7 mouse cellular contexts compared by ENCODE assay signal in genomic region chr8:71719928-71720457, GRCm38 (mm10). TPM values are rescaled to one million over a fixed set of nuclear protein-coding genes. Genes with fewer than 3 reads are reported as not detected.
A peak's percentile ranks its signal among the peaks of the same experiment; 100 is the strongest.
DNase-seq lines count a peak whose midpoint lies in the region; ATAC-seq lines count a peak whose summit lies in the region.

No protein-coding gene starts in this region.

- peak; percentile 55 for ATAC-seq in frontal cortex, adult (ENCODE audit: low TSS enrichment)
- no peak for ATAC-seq in erythroblast, adult 5-6 weeks (replicated peaks; ENCODE audit: low FRiP score, poor library complexity, severe bottlenecking)

- intact Hi-C loops in left cerebral cortex, postnatal 10 days (cut with DNase I) = no loop called here
- intact Hi-C loops in gastrocnemius, postnatal 14 days (cut with DNase I; ENCODE audit: low total_unique reads) = no loop called here

- peak; percentile 69 for DNase-seq in embryo, embryonic 11.5 days (ENCODE audit: low read depth, low spot score)
- DNase-seq in left cerebral cortex, postnatal 10 days (ENCODE audit: extremely low spot score in 1 of 2, low spot score in 2 of 2) = peak; percentile 82 to 89
- peak; percentile 93 for DNase-seq in retina, postnatal 1 day
- DNase-seq in gastrocnemius, postnatal 14 days = no peak
- DNase-seq in gastrocnemius, adult 18-20 months (ENCODE audit: low spot score) = no peak

RNA-seq across cellular contexts. Expression of gene Fcho1, which starts 5.5 kb away (rescaled TPM):
- 100 to 1,000 TPM; 139 to 143 TPM for total RNA-seq in left cerebral cortex, postnatal 10 days (2021)
- under 1 TPM; 0.39 to 0.53 TPM for total RNA-seq in gastrocnemius, postnatal 14 days (2021)
- 20.2 and 26.5 TPM in 2 replicates for total RNA-seq in erythroblast, adult 5-6 weeks (2015; ENCODE audit: low replicate concordance)
- 44.8 and 52.8 TPM in 2 replicates for total RNA-seq in erythroblast, adult 5-6 weeks (2017; ENCODE audit: low replicate concordance)
- total RNA-seq in gastrocnemius, adult 18-20 months (2021) = not detected

RNA-seq across cellular contexts. Expression of gene B3gnt3, which starts 18.4 kb away (rescaled TPM):
- under 1 TPM; 0.26 to 0.41 TPM for total RNA-seq in left cerebral cortex, postnatal 10 days (2021)
- 1 to 10 TPM; 5.2 to 5.5 TPM for total RNA-seq in gastrocnemius, postnatal 14 days (2021)
- total RNA-seq in erythroblast, adult 5-6 weeks (2015; ENCODE audit: low replicate concordance) = 6.1 and 16.5 TPM in 2 replicates
- total RNA-seq in erythroblast, adult 5-6 weeks (2017; ENCODE audit: low replicate concordance) = 11.2 and 12.9 TPM in 2 replicates
- 1 to 10 TPM; 1.7 to 2.4 TPM for total RNA-seq in gastrocnemius, adult 18-20 months (2021)

RNA-seq across cellular contexts. Expression of gene Insl3, which starts 31.0 kb away (rescaled TPM):
- 1 to 10 TPM; 1.2 to 2.0 TPM for total RNA-seq in left cerebral cortex, postnatal 10 days (2021)
- total RNA-seq in gastrocnemius, postnatal 14 days (2021) = 1 to 10 TPM; 1.1 to 1.5 TPM
- total RNA-seq in erythroblast, adult 5-6 weeks (2015; ENCODE audit: low replicate concordance) = 8.5 TPM in 1 of 2 replicates, not detected in the other
- not detected in 2 replicates for total RNA-seq in erythroblast, adult 5-6 weeks (2017; ENCODE audit: low replicate concordance)
- under 1 TPM; 0.78 TPM for total RNA-seq in gastrocnemius, adult 18-20 months (2021)

RNA-seq across cellular contexts. Expression of gene Jak3, which starts 43.9 kb away (rescaled TPM):
- total RNA-seq in left cerebral cortex, postnatal 10 days (2021) = 1 to 10 TPM; 6.1 to 6.6 TPM
- total RNA-seq in gastrocnemius, postnatal 14 days (2021) = 1 to 10 TPM; 2.6 to 2.8 TPM
- 1.2 and 1.9 TPM in 2 replicates for total RNA-seq in erythroblast, adult 5-6 weeks (2015; ENCODE audit: low replicate concordance)
- 0.43 and 1.4 TPM in 2 replicates for total RNA-seq in erythroblast, adult 5-6 weeks (2017; ENCODE audit: low replicate concordance)
- 1 to 10 TPM; 1.4 to 2.2 TPM for total RNA-seq in gastrocnemius, adult 18-20 months (2021)

RNA-seq across cellular contexts. Expression of gene Unc13a, which starts 48.4 kb away (rescaled TPM):
- total RNA-seq in left cerebral cortex, postnatal 10 days (2021) = 100 to 1,000 TPM; 279 to 290 TPM
- total RNA-seq in gastrocnemius, postnatal 14 days (2021) = under 1 TPM; 0.18 to 0.20 TPM
- total RNA-seq in erythroblast, adult 5-6 weeks (2015; ENCODE audit: low replicate concordance) = not detected in 2 replicates
- 0.17 and 2.4 TPM in 2 replicates for total RNA-seq in erythroblast, adult 5-6 weeks (2017; ENCODE audit: low replicate concordance)
- not detected for total RNA-seq in gastrocnemius, adult 18-20 months (2021)

Comparison
In these comparisons a context has a peak if more than half of its experiments do, and no peak if none do; other contexts are left out.
1. DNase-seq: peak in embryo, embryonic 11.5 days (single experiment), left cerebral cortex, postnatal 10 days (2 of 2) and retina, postnatal 1 day (single experiment); none in gastrocnemius, postnatal 14 days (single experiment) and gastrocnemius, adult 18-20 months (single experiment).
2. RNA of gene Fcho1, which starts 5.5 kb away (total RNA-seq): 139 to 143 TPM in left cerebral cortex, postnatal 10 days and 20.2 to 52.8 TPM in erythroblast, adult 5-6 weeks; 0.39 to 0.53 TPM in gastrocnemius, postnatal 14 days and not detected in gastrocnemius, adult 18-20 months; every median in the first group is over 10 times any median in the second.